Mouse (Mus musculus) heart, adult 2 months (tissue): ENCODE measurements around the gene Tnk1. TPM values are rescaled to one million over a fixed set of nuclear protein-coding genes. Genes with fewer than 3 reads are reported as not detected.

Experiments used
- DNase-seq, 2 experiments: peaks; one replicate each; pipeline ENCODE4 v3.0.0; 2021
- H3K27ac ChIP-seq: fragments of 200-600 bp; 2 replicates; pipeline ENCODE4 v1.8.1; 2022
- H3K27me3 ChIP-seq: fragments of 200-500 bp; 2 replicates; pipeline ENCODE4 v1.6.1; 2012; ENCODE audit warnings: mild to moderate bottlenecking, low read length, inconsistent platforms, mixed read lengths; ENCODE audit not compliant: control insufficient read depth, insufficient read depth
- H3K36me3 ChIP-seq: fragments of 200-500 bp; 2 replicates; pipeline ENCODE4 v1.6.1; 2012; ENCODE audit warnings: low read length, inconsistent platforms; ENCODE audit not compliant: control insufficient read depth, insufficient read depth
- H3K4me1 ChIP-seq: fragments of 200-500 bp; 2 replicates; pipeline ENCODE4 v1.6.1; 2011; ENCODE audit warnings: low read length; ENCODE audit not compliant: control insufficient read depth, insufficient read depth
- H3K4me3 ChIP-seq: fragments of 200-600 bp; 2 replicates; pipeline ENCODE4 v1.8.1; 2022
- H3K79me2 ChIP-seq: fragments of 200-500 bp; replicated peaks from 2 replicates; pipeline ENCODE4 v1.6.1; 2012; ENCODE audit warnings: mild to moderate bottlenecking, inconsistent platforms, low read length, moderate library complexity, mixed read lengths; ENCODE audit not compliant: control insufficient read depth, insufficient read depth
- H3K9ac ChIP-seq: fragments of 200-500 bp; 2 replicates; pipeline ENCODE4 v1.6.1; 2012; ENCODE audit warnings: low read depth, mild to moderate bottlenecking, control low read depth, inconsistent platforms, low read length, mixed read lengths
- CTCF ChIP-seq: fragments of 200-600 bp; IDR thresholded peaks from 2 replicates; pipeline ENCODE4 v1.8.1; 2022; ENCODE audit warnings: antibody characterized with exemption, mild to moderate bottlenecking, moderate library complexity
- EP300 ChIP-seq: fragments of 200-500 bp; IDR thresholded peaks from 2 replicates; pipeline ENCODE4 v1.6.1; 2011; ENCODE audit warnings: low read depth, low read length, control low read depth; ENCODE audit not compliant: insufficient read depth
- POLR2A ChIP-seq: fragments of 200-500 bp; IDR thresholded peaks from 2 replicates; pipeline ENCODE4 v1.6.1; 2011; ENCODE audit warnings: mild to moderate bottlenecking, low read depth, low read length, control low read depth; ENCODE audit not compliant: insufficient read depth
- WGBS: fragments of 180-500 bp; shearing (Covaris S2); methylation state at CpG from one replicate; pipeline ENCODE4 v1.1.7; 2018; 5-methylcytosine and 5-hydroxymethylcytosine counted together
- intact Hi-C: fragments of 180-260 bp; cut with DNase I; formaldehyde crosslinking; loops from one replicate; pipeline ENCODE4 v1.15.1; 2025
- polyA plus RNA-seq: library from polyadenylated mRNA; depleted of rRNA; stranded (reverse); fragments of >200 nt; gene quantifications from 2 replicates; pipeline ENCODE4 v1.2.3, GENCODE M21; 2012
- total RNA-seq, 2 experiments: library from RNA; stranded (reverse); gene quantifications; 2 replicates each; pipeline ENCODE4 v1.2.3; 2021

Gene Tnk1
- total and polyA plus RNA-seq, 3 experiments: 0.68 TPM; not detected in 2

- WGBS: 64% methylated on average over 10 of the region's 10 CpGs
- H3K36me3 ChIP-seq: no peaks in the 10 kb centered on the region
- DNase-seq: no peak
- H3K4me1 ChIP-seq: no peaks in the 10 kb centered on the region
- no peak within 1 kb of the TSS for H3K4me3 ChIP-seq
- no peak within 1 kb of the TSS for H3K27ac ChIP-seq
- TF ChIP-seq CTCF (peak; percentile 24), POLR2A (no peak)
- intact Hi-C loops: no loop called here
- H3K79me2 ChIP-seq: no peaks in the 10 kb centered on the region
- no peak within 1 kb of the TSS for H3K9ac ChIP-seq
- no peaks in the 10 kb centered on the region for H3K27me3 ChIP-seq
These were observed 43.4 kb downstream of the Tnk1 start, which contains the start of gene Gm39566 for GRCm38 (mm10) chr11:69815155-69815554. Gm39566 (minus strand) TSS chr11:69815298.

DNA sequence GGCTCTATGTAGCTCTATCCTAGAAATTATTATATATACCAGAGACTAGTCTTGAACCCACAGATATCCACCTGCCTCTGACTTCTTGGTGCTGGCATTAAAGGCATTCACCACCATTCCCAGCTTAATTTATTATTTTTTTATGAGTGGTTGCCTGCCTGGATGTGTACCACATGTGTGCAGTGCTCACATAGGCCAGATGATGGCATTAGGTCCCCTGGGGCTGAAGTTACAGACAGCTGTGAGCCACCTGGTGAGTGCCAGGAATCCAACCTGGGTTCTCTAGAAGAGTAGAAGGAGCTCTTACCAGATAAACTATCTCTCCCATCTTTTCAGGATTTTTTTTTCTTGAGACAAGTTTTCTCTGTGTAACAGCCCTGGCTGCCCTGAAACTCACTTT lies 48.2 kb downstream of the Tnk1 start:
- Histone ChIP-seq H3K79me2 (no peaks in the 10 kb centered on the region), H3K27me3 (no peaks in the 10 kb centered on the region), H3K4me1 (no peaks in the 10 kb centered on the region), H3K4me3 (no peak overlapping the region), H3K9ac (no peak overlapping the region), H3K27ac (no peak overlapping the region), H3K36me3 (no peaks in the 10 kb centered on the region)
- DNase-seq: no peak
- intact Hi-C loops: no loop called here
- TF ChIP-seq POLR2A (no peak), EP300 (no peak), CTCF (no peak)

DNA sequence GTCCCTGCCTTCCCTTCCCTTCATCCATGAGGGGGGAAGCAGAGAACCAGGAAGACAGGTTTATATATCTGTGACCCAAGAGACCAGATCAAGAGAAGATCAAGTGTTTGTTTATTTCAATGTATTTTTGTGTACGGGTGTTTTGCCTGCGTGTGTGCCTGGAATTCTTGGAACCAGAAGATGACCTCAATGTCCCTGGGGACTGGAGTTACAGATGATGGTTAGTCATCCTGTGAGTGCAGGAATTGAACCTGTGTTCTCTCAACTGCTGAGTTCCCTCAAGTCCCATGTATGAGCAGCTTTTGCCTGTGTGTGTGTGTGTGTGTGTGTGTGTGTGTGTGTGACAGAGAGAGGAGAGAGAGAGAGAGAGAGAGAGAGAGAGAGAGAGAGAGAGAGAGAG lies 50.9 kb downstream of the Tnk1 start:
- Histone ChIP-seq H3K79me2 (no peaks in the 10 kb centered on the region), H3K9ac (no peak overlapping the region), H3K27ac (no peak overlapping the region), H3K36me3 (no peaks in the 10 kb centered on the region), H3K4me1 (peaks cover 4% of the 10 kb centered on the region; the same call in 1 of the 2 replicates), H3K27me3 (no peaks in the 10 kb centered on the region), H3K4me3 (no peak overlapping the region)
- no peak for TF ChIP-seq POLR2A
- TF ChIP-seq EP300: no peak
- no peak for TF ChIP-seq CTCF
- intact Hi-C loops: no loop called here
- WGBS: 42% methylated on average over 2 of the region's 2 CpGs
- DNase-seq: no peak

GRCm38 (mm10) chr11:69806378-69806777 lies 52.2 kb downstream of the Tnk1 start:
- Histone ChIP-seq H3K9ac (no peak overlapping the region), H3K4me3 (no peak overlapping the region), H3K36me3 (no peaks in the 10 kb centered on the region), H3K4me1 (peaks cover 4% of the 10 kb centered on the region; the same call in 1 of the 2 replicates), H3K27ac (no peak overlapping the region), H3K27me3 (no peaks in the 10 kb centered on the region), H3K79me2 (no peaks in the 10 kb centered on the region)
- WGBS: 86% methylated on average over 4 of the region's 4 CpGs
- intact Hi-C loops: no loop called here
- no peak for TF ChIP-seq POLR2A
- TF ChIP-seq CTCF: peak; percentile 30
- DNase-seq: no peak

- Histone ChIP-seq H3K9ac (no peak within 1 kb of the TSS), H3K27ac (no peak within 1 kb of the TSS), H3K36me3 (no peaks in the 10 kb centered on the region), H3K27me3 (no peaks in the 10 kb centered on the region), H3K79me2 (no peaks in the 10 kb centered on the region), H3K4me1 (peaks cover 4% of the 10 kb centered on the region; the same call in 1 of the 2 replicates), H3K4me3 (peak within 1 kb of the TSS; percentile 68; the same call in 1 of the 2 replicates)
- WGBS: 46% methylated on average over 29 of the region's 29 CpGs
- no peak for DNase-seq
- intact Hi-C loops: no loop called here
- no peak for TF ChIP-seq EP300
These were observed 53.3 kb downstream of the Tnk1 start, which contains the start of gene Tmem102 for GRCm38 (mm10) chr11:69804972-69805909. Tmem102 (minus strand) TSS chr11:69805624.

DNA sequence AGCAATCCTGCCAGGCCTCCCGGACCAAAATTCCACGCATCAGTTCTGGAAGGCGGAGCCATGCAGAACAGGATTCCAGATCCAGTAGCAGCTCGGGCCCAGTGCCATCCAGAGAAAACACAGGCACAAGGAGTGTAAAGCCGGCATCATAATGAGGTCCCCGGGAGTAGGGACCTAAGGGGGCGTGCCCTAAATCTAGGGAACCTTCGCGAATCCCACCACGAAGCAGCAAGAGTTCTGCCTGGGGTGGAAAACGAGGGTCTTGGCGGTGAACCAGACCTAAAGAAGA lies 53.9 kb downstream of the Tnk1 start:
- Histone ChIP-seq H3K4me3 (no peak overlapping the region; the same call in 1 of the 2 replicates), H3K4me1 (peaks cover 4% of the 10 kb centered on the region; the same call in 1 of the 2 replicates), H3K36me3 (no peaks in the 10 kb centered on the region), H3K9ac (no peak overlapping the region), H3K27me3 (no peaks in the 10 kb centered on the region), H3K27ac (no peak overlapping the region), H3K79me2 (no peaks in the 10 kb centered on the region)
- peak; percentile 31 to 40 for DNase-seq
- TF ChIP-seq EP300 (no peak), POLR2A (no peak), CTCF (no peak)
- WGBS: 22% methylated on average over 12 of the region's 12 CpGs
- intact Hi-C loops: no loop called here
